Mouse (Mus musculus): ENCODE results near the gene Flot2.
"Not testable (repeated sequence)": the region's sequence is repeated elsewhere in the genome, so short reads cannot be mapped to it uniquely, and the experiment has no call there.

The Flot2 gene

GRCm38 (mm10) chr11:78037831-78038752 is at the start of gene Flot2:
Gene Flot2, plus strand, starts transcription at chr11:78037931.
- DNase-seq: peak; percentile 73 to 79

GRCm38 (mm10) chr11:77989071-77989690 is 48.5 kb upstream of the Flot2 start:
- no peak for DNase-seq

- no peak for DNase-seq
These were observed 42.2 kb upstream of the Flot2 start for GRCm38 (mm10) chr11:77995556-77995955.

- DNase-seq: no peak
These were observed 31.3 kb upstream of the Flot2 start for GRCm38 (mm10) chr11:78006446-78006845.

- peak; percentile 62 to 72 for DNase-seq
These were observed 18.1 kb upstream of the Flot2 start for GRCm38 (mm10) chr11:78019676-78020075.

- peak in 1 of 2 experiments; percentile 24 for DNase-seq
These were observed 14.1 kb upstream of the Flot2 start for GRCm38 (mm10) chr11:78023607-78024006.

- no peak for DNase-seq
These were observed 8.5 kb upstream of the Flot2 start for GRCm38 (mm10) chr11:78029240-78029639.

GRCm38 (mm10) chr11:78030600-78030999 is 7.1 kb upstream of the Flot2 start:
- no peak for DNase-seq

GRCm38 (mm10) chr11:78031389-78031788 is 6.3 kb upstream of the Flot2 start:
- no peak for DNase-seq

GRCm38 (mm10) chr11:78031947-78032808 is 5.6 kb upstream of the Flot2 start, which contains the start of gene Dhrs13:
Gene Dhrs13, plus strand, starts transcription at chr11:78032280.
- peak; percentile 93 to 94 for DNase-seq

- DNase-seq: no peak
These were observed 4.9 kb upstream of the Flot2 start for GRCm38 (mm10) chr11:78032809-78033195.

- no peak for DNase-seq
These were observed 3.7 kb upstream of the Flot2 start for GRCm38 (mm10) chr11:78033931-78034617.

- no peak for DNase-seq
These were observed 940 bp upstream of the Flot2 start for GRCm38 (mm10) chr11:78036791-78037190.

GRCm38 (mm10) chr11:78040878-78041277 is 3.1 kb downstream of the Flot2 start:
- DNase-seq: no peak

GRCm38 (mm10) chr11:78042290-78042870 is 4.6 kb downstream of the Flot2 start:
- DNase-seq: not testable (repeated sequence)

- DNase-seq: no peak
These were observed 7.1 kb downstream of the Flot2 start for GRCm38 (mm10) chr11:78044758-78045251.

- DNase-seq: not testable (repeated sequence)
These were observed 10.9 kb downstream of the Flot2 start for GRCm38 (mm10) chr11:78048637-78049036.

- no peak for DNase-seq
These were observed 15.3 kb downstream of the Flot2 start for GRCm38 (mm10) chr11:78053078-78053477.

- DNase-seq: no peak
These were observed 19.2 kb downstream of the Flot2 start for GRCm38 (mm10) chr11:78056946-78057345.

- DNase-seq: peak; percentile 32 to 48
These were observed 22.4 kb downstream of the Flot2 start for GRCm38 (mm10) chr11:78059833-78060757.

- no peak for DNase-seq
These were observed 24.8 kb downstream of the Flot2 start for GRCm38 (mm10) chr11:78062563-78062962.

All from thymus, postnatal 36 days (tissue).